Mouse (Mus musculus) ES-E14 (cell line): ENCODE measurements around the gene Masp2.

Experiments used
- CHD2 ChIP-seq: IDR thresholded peaks from 2 replicates; pipeline ENCODE4 v1.6.1; 2014; ENCODE audit warnings: mild to moderate bottlenecking, low read depth, low read length, inconsistent platforms
- MAFK ChIP-seq: IDR thresholded peaks from 2 replicates; pipeline ENCODE4 v1.6.1; 2014; ENCODE audit warnings: mild to moderate bottlenecking, low read depth, low read length, inconsistent platforms; ENCODE audit not compliant: insufficient read depth
- ZC3H11A ChIP-seq: IDR thresholded peaks from 2 replicates; pipeline ENCODE4 v1.6.1; 2012; ENCODE audit warnings: low read depth, mild to moderate bottlenecking, inconsistent platforms, low read length, borderline replicate concordance
- ZNF384 ChIP-seq: IDR thresholded peaks from 2 replicates; pipeline ENCODE4 v1.6.1; 2012; ENCODE audit warnings: low read depth, low read length, inconsistent platforms

DNA sequence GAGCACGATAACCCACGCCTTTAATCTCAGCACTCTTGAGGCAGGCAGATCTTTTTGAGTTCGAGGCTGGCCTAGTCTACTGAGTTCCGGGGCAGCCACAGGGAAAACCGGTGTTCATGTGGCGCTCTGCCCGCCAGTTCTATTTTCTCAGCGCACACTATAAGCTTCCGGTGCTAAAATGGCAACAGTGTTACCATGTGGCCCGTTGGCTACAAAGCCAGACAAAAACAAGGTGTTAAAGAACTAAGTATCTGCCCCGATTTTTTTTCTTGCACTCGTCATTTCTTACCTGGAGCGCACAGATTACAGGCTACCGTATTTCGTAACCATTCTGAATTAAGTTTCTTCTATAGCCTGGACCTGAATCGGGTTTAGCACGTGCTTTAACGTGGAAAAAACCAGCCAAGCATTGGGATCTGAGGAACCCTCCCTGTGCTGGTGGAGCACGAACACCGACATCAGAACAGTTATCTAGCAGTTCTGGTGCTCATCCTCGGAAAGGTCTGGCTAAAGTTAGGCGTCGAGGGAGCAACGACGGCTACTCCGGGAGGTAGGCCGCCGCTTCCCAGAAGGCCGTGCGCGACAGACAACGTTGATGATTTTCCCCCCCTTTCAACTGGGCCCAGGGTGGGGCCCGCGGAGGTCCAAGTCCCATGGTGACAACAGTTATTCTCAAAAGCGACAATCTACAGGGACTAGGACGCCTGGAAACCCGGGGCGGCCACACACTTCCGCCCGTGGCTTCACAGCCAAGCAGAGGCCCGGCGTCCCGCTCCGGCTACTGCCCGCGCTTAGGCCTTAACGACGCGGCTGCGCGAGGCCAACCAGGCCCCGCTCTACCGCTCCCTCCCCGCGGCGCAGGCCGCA, 23.6 kb downstream of the Masp2 start:
- TF ChIP-seq CHD2 (no peak), ZNF384 (no peak), ZC3H11A (no peak), MAFK (no peak)
